Mouse (Mus musculus): ENCODE measurements around the gene Dgkh.

- TF ChIP-seq CTCF (IDR thresholded peaks at IDR 0.05; ENCODE audit: low read depth, low read length) = no peak
- no peak for TF ChIP-seq POLR2A (IDR thresholded peaks at IDR 0.05; ENCODE audit: extremely low read depth, insufficient read depth, low read length)
These were observed 2.0 kb upstream of the Dgkh start for GRCm38 (mm10) chr14:78734605-78735004.
